8 mouse cellular contexts compared by ENCODE assay signal in genomic region chr7:16049576-16049915, GRCm38 (mm10). TPM values are rescaled to one million over a fixed set of nuclear protein-coding genes. Genes with fewer than 3 reads are reported as not detected.
DNase-seq lines count a peak whose midpoint lies in the region; ATAC-seq and TF ChIP-seq lines count a peak whose summit lies in the region.

No protein-coding gene starts in this region.

- no peaks in the 10 kb centered on the region for H3K9me3 ChIP-seq in kidney, embryonic 14.5 days (ENCODE audit: control insufficient read depth, low read length)
- no peaks in the 10 kb centered on the region for H3K9me3 ChIP-seq in hindbrain, embryonic 14.5 days (ENCODE audit: control insufficient read depth, low read length)
- no peaks in the 10 kb centered on the region for H3K9me3 ChIP-seq in midbrain, embryonic 15.5 days

- WGBS in kidney, embryonic 14.5 days = 76% methylated on average over 7 of the region's 7 CpGs
- 80% methylated on average over 7 of the region's 7 CpGs for WGBS in hindbrain, embryonic 14.5 days
- WGBS in midbrain, embryonic 15.5 days = 80% methylated on average over 7 of the region's 7 CpGs

- H3K4me2 ChIP-seq in kidney, embryonic 14.5 days (replicated peaks; ENCODE audit: low read depth, low read length) = peak overlapping the region; percentile 81
- peak overlapping the region; percentile 78 for H3K4me2 ChIP-seq in hindbrain, embryonic 14.5 days (replicated peaks)
- H3K4me2 ChIP-seq in midbrain, embryonic 15.5 days = peak overlapping the region; percentile 85

- peak overlapping the region; percentile 87 for H3K4me3 ChIP-seq in kidney, embryonic 14.5 days (ENCODE audit: low read length)
- H3K4me3 ChIP-seq in bone marrow macrophage, adult 2 months (ENCODE audit: insufficient read depth, low read length) = peak overlapping the region; percentile 88
- H3K4me3 ChIP-seq in hindbrain, embryonic 14.5 days (replicated peaks; ENCODE audit: low read length) = peak overlapping the region; percentile 69
- H3K4me3 ChIP-seq in midbrain, embryonic 15.5 days = peak overlapping the region; percentile 81

- no peak for TF ChIP-seq CTCF in bone marrow macrophage, adult 2 months (IDR thresholded peaks at IDR 0.05; ENCODE audit: low read depth, low read length)

- H3K36me3 ChIP-seq in kidney, embryonic 14.5 days (ENCODE audit: control insufficient read depth, insufficient read depth, low read length) = no peaks in the 10 kb centered on the region
- H3K36me3 ChIP-seq in hindbrain, embryonic 14.5 days (replicated peaks; ENCODE audit: control insufficient read depth, insufficient read depth) = no peaks in the 10 kb centered on the region
- H3K36me3 ChIP-seq in midbrain, embryonic 15.5 days (replicated peaks) = no peaks in the 10 kb centered on the region

- no peak for TF ChIP-seq POLR2A in bone marrow macrophage, adult 2 months (IDR thresholded peaks at IDR 0.05; ENCODE audit: borderline replicate concordance, low read depth, low read length)

- DNase-seq in kidney, adult 11 months = no peak
- no peak for DNase-seq in hindbrain, embryonic 14.5 days (ENCODE audit: low spot score)
- no peak for DNase-seq in layer of hippocampus, adult 11-12 months (ENCODE audit: low spot score)
- no peak for DNase-seq in thymus, postnatal 25 days
- no peak for DNase-seq in cerebellum, adult 18-20 months

- peaks cover 31% of the 10 kb centered on the region for H3K4me1 ChIP-seq in kidney, embryonic 14.5 days (ENCODE audit: control insufficient read depth, insufficient read depth, low read length)
- H3K4me1 ChIP-seq in bone marrow macrophage, adult 2 months (ENCODE audit: control insufficient read depth, insufficient read depth, low read length) = peaks cover 36% of the 10 kb centered on the region
- H3K4me1 ChIP-seq in hindbrain, embryonic 14.5 days (replicated peaks; ENCODE audit: control insufficient read depth, insufficient read depth, low read length) = peaks cover 42% of the 10 kb centered on the region
- peaks cover 50% of the 10 kb centered on the region for H3K4me1 ChIP-seq in midbrain, embryonic 15.5 days

- peak overlapping the region; percentile 96; the same call in 1 of the 2 replicates for H3K9ac ChIP-seq in kidney, embryonic 14.5 days (ENCODE audit: low read depth, low read length)
- peak overlapping the region; percentile 96 for H3K9ac ChIP-seq in hindbrain, embryonic 14.5 days
- H3K9ac ChIP-seq in midbrain, embryonic 15.5 days = peak overlapping the region; percentile 73; the same call in 1 of the 2 replicates

- no peak overlapping the region for H3K27ac ChIP-seq in kidney, embryonic 14.5 days (ENCODE audit: low read depth, low read length)
- H3K27ac ChIP-seq in bone marrow macrophage, adult 2 months (ENCODE audit: insufficient read depth, low read depth, low read length) = peak overlapping the region; percentile 93
- H3K27ac ChIP-seq in hindbrain, embryonic 14.5 days = no peak overlapping the region
- H3K27ac ChIP-seq in midbrain, embryonic 15.5 days = no peak overlapping the region

- H3K27me3 ChIP-seq in kidney, embryonic 14.5 days (ENCODE audit: control insufficient read depth, insufficient read depth, low read length) = no peaks in the 10 kb centered on the region
- H3K27me3 ChIP-seq in hindbrain, embryonic 14.5 days (ENCODE audit: control insufficient read depth, insufficient read depth, low read length) = no peaks in the 10 kb centered on the region
- no peaks in the 10 kb centered on the region for H3K27me3 ChIP-seq in midbrain, embryonic 15.5 days (replicated peaks)

- no peak for ATAC-seq in kidney, embryonic 14.5 days (ENCODE audit: low FRiP score, low TSS enrichment)
- ATAC-seq in hindbrain, embryonic 14.5 days (ENCODE audit: low FRiP score) = no peak
- no peak for ATAC-seq in midbrain, embryonic 15.5 days (replicated peaks)

RNA-seq across cellular contexts. Expression of gene Bicra, which starts 1.8 kb away (rescaled TPM):
- polyA plus RNA-seq in kidney, embryonic 14.5 days (2014; fragmentation: Nextera tagmentation; extraction: Ambion mirVana) = 6.9 and 10.0 TPM in 2 replicates
- polyA plus RNA-seq in bone marrow macrophage, adult 2 months (2012; ENCODE audit: insufficient read depth, insufficient read length, missing spikeins) = 22.1 and 35.5 TPM in 2 replicates
- polyA plus RNA-seq in hindbrain, embryonic 14.5 days (2014; fragmentation: Nextera tagmentation; extraction: Ambion mirVana) = 7.9 and 8.8 TPM in 2 replicates
- polyA plus RNA-seq in midbrain, embryonic 15.5 days (2015; fragmentation: Nextera tagmentation; extraction: Ambion mirVana) = 9.2 TPM in 2 replicates

RNA-seq across cellular contexts. Expression of gene Zfp541, which starts 12.1 kb away (rescaled TPM):
- polyA plus RNA-seq in kidney, embryonic 14.5 days (2014; fragmentation: Nextera tagmentation; extraction: Ambion mirVana) = 0.04 and 0.07 TPM in 2 replicates
- polyA plus RNA-seq in bone marrow macrophage, adult 2 months (2012; ENCODE audit: insufficient read depth, insufficient read length, missing spikeins) = 0.20 and 0.48 TPM in 2 replicates
- polyA plus RNA-seq in hindbrain, embryonic 14.5 days (2014; fragmentation: Nextera tagmentation; extraction: Ambion mirVana) = 0.16 TPM in 2 replicates
- 0.05 and 0.10 TPM in 2 replicates for polyA plus RNA-seq in midbrain, embryonic 15.5 days (2015; fragmentation: Nextera tagmentation; extraction: Ambion mirVana)

RNA-seq across cellular contexts. Expression of gene Napa, which starts 48.7 kb away (rescaled TPM):
- polyA plus RNA-seq in kidney, embryonic 14.5 days (2014; fragmentation: Nextera tagmentation; extraction: Ambion mirVana) = 179 and 188 TPM in 2 replicates
- polyA plus RNA-seq in bone marrow macrophage, adult 2 months (2012; ENCODE audit: insufficient read depth, insufficient read length, missing spikeins) = 187 and 189 TPM in 2 replicates
- polyA plus RNA-seq in hindbrain, embryonic 14.5 days (2014; fragmentation: Nextera tagmentation; extraction: Ambion mirVana) = 202 and 214 TPM in 2 replicates
- 224 and 234 TPM in 2 replicates for polyA plus RNA-seq in midbrain, embryonic 15.5 days (2015; fragmentation: Nextera tagmentation; extraction: Ambion mirVana)
